Mouse (Mus musculus): ENCODE results near the gene Cxcl1. TPM values are rescaled to one million over a fixed set of nuclear protein-coding genes. Genes with fewer than 3 reads are reported as not detected.

Gene Cxcl1
- total RNA-seq, 2 experiments from 2014 or later = not detected

DNA sequence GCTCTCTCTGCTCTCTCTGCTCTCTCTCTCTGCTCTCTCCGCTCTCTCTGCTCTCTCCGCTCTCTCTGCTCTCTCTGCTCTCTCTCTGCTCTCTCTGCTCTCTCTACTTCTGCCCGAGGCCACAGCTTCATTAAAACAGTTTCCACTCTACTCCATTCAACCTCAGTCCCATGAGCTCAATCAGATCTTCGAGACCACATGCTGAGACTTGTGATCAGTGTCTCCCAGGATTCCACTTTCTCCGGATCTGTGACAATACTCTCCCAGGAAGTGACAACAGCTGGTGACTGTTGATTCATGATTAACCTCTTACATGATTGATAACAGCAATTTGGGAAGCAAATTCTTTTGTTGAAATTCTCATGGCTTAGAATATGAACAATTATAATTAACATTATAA, 8.9 kb upstream of the Cxcl1 start:
- intact Hi-C loops (cut with DNase I) = no loop called here
- DNase-seq (ENCODE audit: low spot score in 2 of 2) = no peak

DNA sequence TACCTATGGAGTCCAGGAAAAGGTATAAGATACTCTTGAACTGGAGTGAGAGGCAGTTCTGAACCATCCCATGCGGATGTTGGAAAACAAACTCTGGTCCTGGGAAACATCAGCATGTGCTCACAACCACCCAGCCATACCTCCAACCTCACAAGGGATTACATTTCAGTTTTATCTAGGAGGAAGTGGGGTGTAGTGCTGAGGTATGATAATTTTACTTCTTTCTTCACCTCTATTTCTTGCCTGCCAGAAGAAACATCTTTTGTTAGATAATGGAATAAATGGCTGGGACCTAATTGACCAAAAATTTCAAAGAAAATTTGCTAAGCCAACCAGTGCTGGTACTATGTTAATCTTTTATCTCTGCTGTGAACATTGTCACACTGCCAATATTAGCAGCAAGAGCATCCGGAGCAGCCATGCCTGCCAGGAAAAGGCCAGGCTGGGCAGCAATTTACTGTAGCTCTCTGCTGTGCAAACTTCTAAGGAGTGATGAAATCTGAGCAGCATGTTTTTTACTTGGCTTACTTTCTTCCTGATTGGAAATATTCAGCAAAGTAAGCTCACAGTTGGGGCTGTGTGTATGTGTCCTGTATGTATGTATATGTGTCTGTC, 6.3 kb upstream of the Cxcl1 start:
- DNase-seq (ENCODE audit: low spot score in 2 of 2) = no peak
- intact Hi-C loops (cut with DNase I) = no loop called here

DNA sequence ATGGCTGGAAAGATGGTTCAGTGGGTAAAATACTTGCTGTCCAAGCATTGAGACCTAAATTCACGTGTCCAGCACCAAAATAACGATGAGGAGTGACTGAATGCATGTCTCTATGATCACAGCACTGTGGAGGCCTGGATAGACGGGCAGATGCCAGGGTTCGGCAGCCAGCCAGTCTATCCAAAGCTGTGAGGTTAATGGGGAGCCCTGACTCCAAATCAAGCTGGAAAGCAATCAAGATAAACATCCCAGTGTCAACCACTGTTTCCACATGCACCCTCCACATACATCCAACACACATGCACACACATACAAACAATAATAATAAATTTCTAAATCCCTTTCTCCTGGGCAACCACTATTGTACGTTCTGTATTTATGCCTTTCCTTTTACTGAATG, 2.4 kb upstream of the Cxcl1 start:
- intact Hi-C loops (cut with DNase I) = no loop called here

DNA sequence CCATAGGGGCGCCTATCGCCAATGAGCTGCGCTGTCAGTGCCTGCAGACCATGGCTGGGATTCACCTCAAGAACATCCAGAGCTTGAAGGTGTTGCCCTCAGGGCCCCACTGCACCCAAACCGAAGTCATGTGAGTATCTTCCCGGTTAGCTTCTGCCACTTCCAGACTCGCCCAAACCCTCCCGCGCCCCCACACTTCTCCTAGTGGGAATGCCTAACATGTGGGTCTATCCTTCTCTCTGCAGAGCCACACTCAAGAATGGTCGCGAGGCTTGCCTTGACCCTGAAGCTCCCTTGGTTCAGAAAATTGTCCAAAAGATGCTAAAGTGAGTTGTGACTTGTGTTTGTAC, 398 bp downstream of the Cxcl1 start:
- intact Hi-C loops (cut with DNase I) = no loop called here
- DNase-seq (ENCODE audit: low spot score in 2 of 2) = no peak

More for the DNA sequence above, 2.4 kb upstream of the Cxcl1 start:
- no peak for DNase-seq (ENCODE audit: low spot score in 2 of 2)

DNA sequence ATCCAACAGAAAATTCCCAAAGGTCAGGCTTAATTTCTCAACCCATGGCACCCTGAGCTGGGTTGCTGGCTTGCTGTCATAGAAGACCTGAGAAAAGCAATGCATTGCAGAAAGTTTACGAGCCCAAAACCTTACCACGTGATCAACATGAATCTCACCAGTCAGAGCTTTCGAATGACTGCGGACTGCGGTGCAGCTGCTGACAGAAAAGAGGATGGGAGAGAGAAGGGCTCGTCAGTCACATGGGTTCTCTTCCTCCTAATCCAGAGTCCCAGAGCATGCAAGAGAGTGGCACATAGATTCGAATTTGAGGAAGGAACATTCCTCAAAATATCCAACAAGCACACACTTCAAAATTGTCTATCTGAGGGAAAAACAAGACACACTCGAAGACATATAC, 3.2 kb downstream of the Cxcl1 start:
- DNase-seq (ENCODE audit: low spot score in 2 of 2) = no peak
- intact Hi-C loops (cut with DNase I) = no loop called here

DNA sequence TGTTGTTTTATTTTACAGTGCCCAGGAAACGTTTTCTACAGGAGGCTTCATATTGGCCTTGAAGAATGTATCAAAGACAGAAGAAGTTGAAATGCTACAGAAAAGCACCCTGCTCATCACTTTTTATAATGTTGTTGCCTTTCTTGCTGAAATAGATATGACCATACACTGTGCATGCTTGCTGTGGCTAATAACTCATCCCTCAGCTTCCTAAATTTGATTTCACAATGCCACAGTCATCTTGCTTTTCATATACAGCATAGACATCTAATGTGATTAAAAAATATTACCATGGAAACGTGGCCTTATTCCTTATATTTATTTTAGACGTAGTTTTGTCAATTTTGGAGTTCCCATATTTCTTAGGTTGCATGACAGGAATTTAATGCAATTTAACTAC, 6.4 kb downstream of the Cxcl1 start:
- DNase-seq (ENCODE audit: low spot score in 2 of 2) = no peak
- intact Hi-C loops (cut with DNase I) = no loop called here

DNA sequence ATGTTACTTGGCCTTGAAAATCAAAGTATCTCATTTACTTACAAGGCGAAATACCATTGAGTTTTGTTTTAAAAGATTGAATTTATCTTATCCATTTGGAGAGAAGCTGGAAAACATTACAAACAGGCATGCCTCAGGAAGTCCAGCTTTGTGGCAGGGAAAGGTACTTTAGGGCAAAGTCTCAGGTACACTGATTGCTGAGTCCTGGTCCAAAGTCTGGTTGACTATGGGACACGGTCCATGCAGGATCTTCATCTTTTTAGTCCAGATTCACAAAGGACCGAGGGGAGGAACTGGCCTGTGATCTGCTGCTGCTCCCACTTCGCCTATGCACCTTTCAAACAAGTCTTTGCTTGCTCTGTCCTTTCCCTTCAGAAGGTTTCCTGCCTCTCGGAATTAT, 8.3 kb downstream of the Cxcl1 start:
- DNase-seq (ENCODE audit: low spot score in 2 of 2) = no peak

DNA sequence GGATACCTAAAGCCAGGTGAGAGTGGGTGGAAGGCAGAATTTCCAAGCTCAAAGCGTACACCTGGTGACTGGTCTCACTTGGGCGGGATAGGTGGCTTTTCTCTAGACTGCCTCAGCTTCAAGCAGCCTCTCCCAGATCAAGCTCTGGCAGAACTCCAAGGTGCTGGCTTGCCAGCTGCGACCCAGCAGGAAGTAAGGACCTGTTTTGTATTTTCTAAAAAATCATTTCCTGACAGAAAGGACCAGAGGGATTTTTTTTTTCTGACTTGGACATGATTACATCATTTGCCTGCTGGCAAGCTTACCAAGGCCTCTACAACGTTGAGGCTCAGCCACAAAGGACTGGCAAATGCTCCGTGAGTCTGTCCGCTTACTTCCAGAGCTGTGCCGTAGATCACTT, 9.1 kb downstream of the Cxcl1 start:
- intact Hi-C loops (cut with DNase I) = no loop called here
- no peak for DNase-seq (ENCODE audit: low spot score in 2 of 2)

More for the DNA sequence above, 8.3 kb downstream of the Cxcl1 start:
- intact Hi-C loops (cut with DNase I) = no loop called here

DNA sequence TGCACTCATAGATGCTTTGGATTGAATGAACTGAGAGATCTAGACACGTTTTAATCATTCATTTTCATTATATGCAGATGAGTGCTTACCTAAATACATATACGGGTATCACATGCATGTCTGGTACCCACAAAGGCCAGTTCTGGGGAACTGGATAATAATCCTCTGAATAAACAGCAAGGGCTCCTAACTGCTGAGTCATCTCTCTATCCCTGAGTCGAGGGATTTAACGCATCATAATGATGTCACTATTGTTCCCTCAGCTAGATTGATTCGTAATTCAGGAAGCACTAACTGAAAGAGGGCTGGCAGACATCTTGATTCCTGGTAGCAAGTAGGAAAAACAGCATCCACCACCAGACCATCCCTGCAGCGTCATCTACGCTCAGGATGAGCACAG, 9.6 kb downstream of the Cxcl1 start:
- intact Hi-C loops (cut with DNase I) = no loop called here

DNA sequence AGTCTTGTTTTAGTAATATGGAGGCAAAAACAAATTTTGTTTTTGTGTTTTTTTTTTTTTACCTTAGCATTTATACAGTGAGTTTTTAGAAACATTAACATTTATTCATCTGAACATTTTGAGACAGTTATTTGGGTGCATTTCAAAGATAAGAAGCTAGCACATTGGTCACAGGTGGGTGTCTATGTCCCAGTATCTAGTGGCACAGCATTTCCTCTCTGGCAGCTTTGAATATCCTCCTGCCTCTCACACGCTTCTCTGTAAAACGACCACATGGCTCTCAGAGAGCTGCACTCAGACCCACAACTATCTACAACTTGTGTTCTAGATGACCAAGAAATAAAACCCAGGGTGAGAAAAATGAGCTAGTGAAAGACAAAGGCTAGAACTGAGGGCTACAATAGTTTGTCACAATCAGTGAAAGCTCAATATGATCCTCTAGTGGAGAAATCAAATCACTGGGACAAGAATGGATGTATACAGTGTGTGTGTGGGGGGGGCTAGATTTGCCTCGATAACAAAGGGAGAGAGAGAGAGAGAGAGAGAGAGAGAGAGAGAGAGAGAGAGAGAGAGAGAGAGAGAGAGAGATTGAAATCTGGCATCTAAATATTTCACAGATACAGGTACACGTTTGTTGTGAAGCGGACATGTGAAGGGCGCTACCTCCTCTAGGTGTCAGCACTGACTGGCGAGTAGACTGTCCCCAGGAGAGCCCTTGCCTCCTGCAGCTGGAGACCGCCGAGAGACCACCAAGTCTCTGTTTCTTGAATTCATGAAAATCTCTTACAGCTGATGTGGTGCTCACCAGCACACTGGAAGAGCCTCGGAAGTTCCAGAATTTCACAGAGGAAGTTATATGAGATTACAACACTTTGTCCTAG, 11.6 kb downstream of the Cxcl1 start:
- no peak for DNase-seq (ENCODE audit: low spot score in 2 of 2)
- intact Hi-C loops (cut with DNase I) = no loop called here

More for the DNA sequence above, 9.6 kb downstream of the Cxcl1 start:
- DNase-seq (ENCODE audit: low spot score in 2 of 2) = no peak

DNA sequence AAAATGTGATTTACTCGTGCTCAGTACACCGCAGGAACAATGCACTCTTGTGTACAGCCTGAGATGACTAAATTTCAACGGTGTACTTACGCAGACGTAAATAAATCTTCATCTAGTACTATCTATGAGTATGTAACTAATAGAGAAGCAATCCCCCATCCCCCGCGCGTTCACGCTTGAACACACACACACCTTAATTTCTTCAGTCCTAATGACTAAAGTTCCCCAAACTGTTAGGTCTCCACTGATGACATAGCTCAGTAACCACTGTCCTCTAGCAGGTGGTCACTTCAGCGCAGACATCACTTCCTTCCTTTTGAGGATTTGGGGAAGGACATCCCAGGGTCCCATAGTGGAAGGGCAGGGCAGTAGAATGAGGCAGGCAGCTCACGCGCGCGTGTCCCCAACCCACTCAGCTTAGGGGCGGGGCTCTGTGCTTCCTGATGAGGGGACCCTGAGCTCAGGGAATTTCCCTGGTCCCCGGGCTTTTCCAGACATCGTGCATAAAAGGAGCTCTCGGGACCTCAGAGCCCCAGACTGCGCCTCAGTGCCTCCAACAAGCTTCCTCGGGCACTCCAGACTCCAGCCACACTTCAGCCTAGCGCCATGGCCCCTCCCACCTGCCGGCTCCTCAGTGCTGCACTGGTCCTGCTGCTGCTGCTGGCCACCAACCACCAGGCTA, 12.4 kb downstream of the Cxcl1 start, which contains the start of gene Cxcl2:
Gene Cxcl2, plus strand, starts transcription at position 533 of the 682 bp plus-strand sequence.
- intact Hi-C loops (cut with DNase I) = no loop called here
- no peak for DNase-seq (ENCODE audit: low spot score in 2 of 2)

DNA sequence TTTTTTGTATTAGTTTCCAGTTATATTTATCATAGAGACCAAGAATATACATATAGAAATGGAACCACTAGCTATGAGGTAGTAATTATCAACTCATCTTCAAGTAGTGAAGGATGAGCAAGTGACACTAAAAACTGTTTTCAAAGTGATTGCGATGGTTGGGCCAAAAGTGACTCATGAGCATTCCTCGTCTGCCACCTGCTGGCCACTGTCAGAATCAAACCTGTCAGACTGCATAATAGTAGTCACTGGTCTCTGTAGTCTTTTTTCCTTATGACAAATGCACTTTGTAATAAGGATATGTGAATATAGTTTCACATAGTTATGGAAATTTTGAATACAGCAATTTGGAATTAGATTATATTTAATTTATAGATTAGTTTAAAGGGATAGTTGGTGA, 17.9 kb downstream of the Cxcl1 start:
- peak; percentile 28 to 60 for DNase-seq (ENCODE audit: low spot score in 2 of 2)
- intact Hi-C loops (cut with DNase I) = loop anchor here (2.0 kb wide), 1 partner anchor 248 kb away; no protein-coding TSS in a partner anchor

DNA sequence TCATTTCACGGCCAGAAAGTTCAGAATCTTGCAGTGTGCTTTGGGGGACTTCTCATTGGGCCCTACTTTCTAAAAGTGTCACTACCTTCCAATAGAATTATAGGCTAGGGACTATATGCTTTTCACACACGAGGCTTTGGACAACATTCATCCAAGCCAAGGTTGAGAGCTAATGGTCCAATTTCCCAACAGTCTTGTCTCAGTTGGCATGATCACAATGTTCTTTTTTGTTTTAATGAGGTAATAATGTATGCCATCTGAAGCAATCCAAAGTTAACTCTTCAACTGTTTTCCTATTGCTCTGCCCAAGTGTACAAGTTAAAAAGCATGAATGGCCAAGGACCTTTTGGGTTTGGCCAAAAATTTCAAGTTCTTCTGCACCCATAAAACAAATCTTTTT, 28.5 kb downstream of the Cxcl1 start:
- intact Hi-C loops (cut with DNase I) = no loop called here
- DNase-seq (ENCODE audit: low spot score in 2 of 2) = no peak

DNA sequence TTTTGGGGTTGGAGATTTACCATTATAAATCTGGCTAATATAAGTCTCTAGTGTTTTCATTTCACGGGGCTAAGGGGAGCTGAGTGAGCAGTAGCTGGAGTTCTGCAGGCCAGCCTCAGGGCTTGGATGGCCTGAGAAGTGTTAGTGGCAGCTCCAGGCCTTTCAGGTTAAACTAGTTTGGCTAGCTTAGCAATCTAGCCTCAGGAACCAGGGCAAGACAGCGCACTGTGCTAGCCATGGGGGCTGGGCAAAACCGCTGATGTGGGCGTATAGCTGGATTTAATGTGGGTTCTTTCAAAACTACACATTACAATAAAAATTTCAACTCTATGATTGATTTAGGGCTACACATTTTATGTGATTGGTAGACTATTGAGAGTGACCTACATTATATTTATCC, 31.9 kb downstream of the Cxcl1 start:
- intact Hi-C loops (cut with DNase I) = no loop called here
- DNase-seq (ENCODE audit: low spot score in 2 of 2) = no peak

DNA sequence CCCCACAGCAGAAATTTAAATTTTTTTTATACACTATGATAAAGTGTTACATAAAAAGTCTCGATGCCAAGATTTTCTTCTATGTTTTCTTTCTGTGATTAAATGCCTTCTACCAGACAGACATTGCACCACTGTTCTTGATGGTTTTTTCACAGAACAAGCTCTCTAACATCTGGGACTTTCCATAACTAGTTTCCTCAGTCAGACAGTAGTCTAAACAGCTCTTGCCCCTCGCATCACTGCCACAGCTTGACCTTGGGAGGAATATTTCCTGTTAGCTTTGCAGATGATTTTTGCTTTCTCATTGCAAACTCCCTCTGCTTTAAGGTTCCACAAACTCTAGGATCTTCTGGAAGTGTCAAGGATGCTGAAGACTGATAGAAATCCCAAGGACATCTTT, 39.5 kb downstream of the Cxcl1 start:
- no peak for DNase-seq (ENCODE audit: low spot score in 2 of 2)

DNA sequence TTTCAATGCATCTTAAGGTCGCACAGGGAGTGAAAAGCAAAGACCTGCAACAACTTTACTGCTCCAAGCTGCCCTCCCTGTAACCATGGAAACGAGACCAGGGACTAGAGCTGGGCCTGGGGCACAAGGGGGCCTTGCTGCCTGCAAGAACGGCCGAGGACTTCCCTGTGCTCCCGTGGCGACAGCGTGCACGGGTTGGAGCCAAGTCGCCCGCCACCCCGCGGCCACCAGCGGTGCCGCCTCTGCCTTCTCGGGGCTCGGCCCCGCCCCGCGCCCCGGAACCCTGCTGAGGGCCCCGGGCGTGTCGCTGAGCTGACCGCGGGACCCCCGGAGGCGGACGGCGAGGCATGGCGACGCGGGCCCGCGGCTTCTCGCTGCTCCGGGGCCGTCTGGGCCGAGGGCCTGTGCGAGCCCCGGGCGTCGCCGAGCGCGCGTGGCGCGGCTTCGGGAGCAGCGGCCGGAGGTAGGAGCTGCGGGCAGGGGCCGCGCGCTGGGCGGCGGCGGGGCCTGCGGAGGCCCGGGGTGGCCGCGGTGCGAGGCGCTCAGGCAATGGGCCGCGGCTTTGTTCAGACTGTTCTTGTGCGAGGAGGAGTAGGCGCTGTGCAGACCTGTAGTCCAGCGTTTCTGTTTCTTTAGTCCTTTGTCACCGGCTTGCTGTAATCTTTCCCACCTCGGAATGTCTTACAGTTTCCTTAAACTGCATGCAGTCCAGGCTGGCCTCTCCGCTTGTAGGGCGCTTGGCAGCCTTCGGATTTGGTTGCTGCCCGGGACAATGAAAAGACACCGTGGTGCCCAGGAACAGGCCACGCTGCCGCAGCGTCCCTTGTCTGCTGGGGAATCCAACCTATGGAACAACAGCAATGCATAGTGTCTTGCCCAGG, 40.2 kb downstream of the Cxcl1 start, which contains the start of gene Mthfd2l:
Gene Mthfd2l, plus strand, starts transcription at position 147 of the 881 bp plus-strand sequence.
- intact Hi-C loops (cut with DNase I) = no loop called here
- DNase-seq (ENCODE audit: low spot score in 2 of 2) = peak; percentile 74 to 79

More for the DNA sequence above, 39.5 kb downstream of the Cxcl1 start:
- intact Hi-C loops (cut with DNase I) = no loop called here

DNA sequence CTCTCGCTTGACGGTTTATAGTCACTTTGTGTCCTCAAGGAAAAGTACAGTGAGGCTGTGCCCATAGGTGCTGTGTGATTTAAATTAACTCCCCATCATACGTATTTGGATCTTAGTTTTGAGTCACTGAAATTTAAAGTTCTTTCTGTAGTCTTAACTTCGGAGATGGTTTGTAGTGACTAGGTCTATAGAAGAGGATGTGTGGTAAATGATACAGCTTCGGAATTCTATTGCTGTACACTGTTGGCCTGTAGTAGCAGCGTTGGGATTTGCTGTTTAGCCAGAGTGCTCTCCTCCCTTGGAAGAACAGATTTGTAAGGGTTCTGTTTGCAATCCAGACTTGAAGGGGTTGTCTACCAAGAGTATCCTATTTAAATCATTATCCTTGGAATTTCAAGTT, 40.9 kb downstream of the Cxcl1 start:
- intact Hi-C loops (cut with DNase I) = no loop called here

DNA sequence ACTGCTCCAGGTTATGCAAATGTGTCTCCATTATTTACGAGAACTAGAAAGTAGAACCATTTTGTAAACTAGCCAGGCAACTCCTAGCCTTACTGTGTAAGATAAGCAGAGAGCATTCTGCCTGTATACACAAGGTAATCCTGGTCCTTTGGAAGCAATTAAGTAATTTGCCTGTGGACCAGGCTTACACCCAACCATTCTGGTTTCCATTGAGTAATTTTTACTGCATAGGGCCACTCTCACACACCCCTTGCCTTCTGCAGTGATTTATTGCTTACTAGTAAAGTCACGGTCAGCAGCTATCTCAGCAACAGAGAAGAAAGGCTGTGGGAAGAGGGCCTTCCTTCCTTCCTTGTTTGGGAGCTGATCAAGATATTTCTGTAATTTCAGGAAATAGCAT, 45.7 kb downstream of the Cxcl1 start:
- no peak for DNase-seq (ENCODE audit: low spot score in 2 of 2)
- intact Hi-C loops (cut with DNase I) = no loop called here

More for the DNA sequence above, 40.9 kb downstream of the Cxcl1 start:
- DNase-seq (ENCODE audit: low spot score in 2 of 2) = no peak
